Comparison of ENCODE assay signal across 26 mouse cellular contexts in the genomic region with DNA sequence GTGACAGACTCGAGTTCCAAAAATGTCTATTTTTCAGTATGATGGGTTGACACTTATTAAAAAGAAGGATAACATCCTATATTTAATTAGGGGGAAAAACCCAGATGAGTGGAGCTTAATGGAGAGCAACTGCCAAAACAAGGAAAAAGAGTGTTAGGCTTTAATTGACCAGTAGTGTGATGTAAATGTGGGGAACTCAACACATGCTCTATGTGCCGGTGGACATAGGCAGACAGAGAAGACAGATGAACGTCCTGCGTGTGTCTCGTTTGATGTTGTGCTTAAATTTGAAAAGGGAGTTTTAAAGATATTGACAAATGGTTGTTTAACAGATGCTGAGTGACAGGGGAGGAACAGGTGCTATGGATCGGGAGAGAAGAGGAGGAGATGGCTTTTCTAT.
"Had no signal": no experiment of that assay in that cellular context is flagged by ENCODE, and none has a peak within 500 bp of the region (broad histone marks: within the 10 kb centered on the region; RNA-seq: fewer than 3 reads in every experiment).

No protein-coding gene starts in this region.

- H3K4me2 ChIP-seq: heart, embryonic 11.5 days; heart, embryonic 13.5 days; heart, embryonic 15.5 days; hindbrain, embryonic 13.5 days; hindbrain, embryonic 15.5 days; limb, embryonic 13.5 days; limb, embryonic 15.5 days; liver, embryonic 12.5 days had no signal

- H3K27me3 ChIP-seq: heart, embryonic 13.5 days; heart, embryonic 15.5 days; hindbrain, embryonic 13.5 days; hindbrain, embryonic 15.5 days; kidney, embryonic 15.5 days; limb, embryonic 13.5 days; limb, embryonic 15.5 days; liver, embryonic 12.5 days had no signal

- H3K4me1 ChIP-seq: heart, embryonic 13.5 days; heart, embryonic 15.5 days; hindbrain, embryonic 13.5 days; hindbrain, embryonic 15.5 days; kidney, embryonic 15.5 days; limb, embryonic 13.5 days; limb, embryonic 15.5 days; liver, embryonic 12.5 days had no signal

- H3K4me3 ChIP-seq: heart, adult 2 months; heart, embryonic 13.5 days; heart, embryonic 15.5 days; hindbrain, embryonic 13.5 days; hindbrain, embryonic 15.5 days; kidney, embryonic 15.5 days; limb, embryonic 13.5 days; limb, embryonic 15.5 days; liver, embryonic 12.5 days had no signal

- H3K9ac ChIP-seq: heart, embryonic 13.5 days; heart, embryonic 15.5 days; hindbrain, embryonic 13.5 days; hindbrain, embryonic 15.5 days; kidney, embryonic 15.5 days; limb, embryonic 13.5 days; limb, embryonic 15.5 days; liver, embryonic 12.5 days; liver, embryonic 14.5 days had no signal

- H3K36me3 ChIP-seq: heart, embryonic 13.5 days; heart, embryonic 15.5 days; hindbrain, embryonic 13.5 days; hindbrain, embryonic 15.5 days; kidney, embryonic 15.5 days; limb, embryonic 13.5 days; limb, embryonic 15.5 days; liver, embryonic 12.5 days had no signal

- DNase-seq: gastrocnemius, postnatal 14 days; gastrocnemius, postnatal 36 days; heart, adult 2 months; heart, postnatal 14 days; heart, postnatal 36 days; kidney, adult 11 months; kidney, adult 2 months; kidney, adult 9 months; kidney, postnatal 14 days; kidney, postnatal 36 days; layer of hippocampus, adult 9-11 months; layer of hippocampus, postnatal 36 days; left cerebral cortex, postnatal 4 days had no signal

- H3K9me3 ChIP-seq: heart, embryonic 13.5 days; heart, embryonic 15.5 days; hindbrain, embryonic 13.5 days; hindbrain, embryonic 15.5 days; kidney, embryonic 15.5 days; limb, embryonic 13.5 days; limb, embryonic 15.5 days had no signal

- H3K27ac ChIP-seq: heart, adult 2 months; heart, embryonic 13.5 days; heart, embryonic 15.5 days; hindbrain, embryonic 13.5 days; hindbrain, embryonic 15.5 days; hindbrain, postnatal 0 days; kidney, embryonic 15.5 days; kidney, postnatal 0 days; limb, embryonic 13.5 days; limb, embryonic 15.5 days; liver, embryonic 12.5 days; liver, embryonic 14.5 days had no signal

- ATAC-seq: hindbrain, postnatal 0 days; intestine, embryonic 16.5 days; liver, embryonic 12.5 days had no signal
